Mouse (Mus musculus) limb, embryonic 14.5 days (tissue): Measurements from ENCODE around the gene Ugt2b5. TPM values are rescaled to one million over a fixed set of nuclear protein-coding genes. Genes with fewer than 3 reads are reported as not detected.

Experiments
- ATAC-seq: fragments of 200-750 bp; cut with Nextera tagmentation; 2 replicates; pipeline ENCODE4 v1.8.0; 2017; ENCODE audit warnings: low read depth, moderate number of reproducible peaks, moderate TSS enrichment; ENCODE audit not compliant: low FRiP score
- DNase-seq: peaks from one replicate; pipeline ENCODE4 v3.0.0-alpha.2; 2015; ENCODE audit warnings: low spot score
- H3K27ac ChIP-seq: fragments of 300-500 bp; sonication (generic); replicated peaks from 2 replicates; pipeline ENCODE4 v1.5.1; 2014; ENCODE audit warnings: low read depth, mild to moderate bottlenecking, low read length, moderate library complexity, mixed read lengths
- H3K27me3 ChIP-seq: fragments of 300-500 bp; sonication (generic); 2 replicates; pipeline ENCODE4 v1.6.1; 2014; ENCODE audit warnings: low read length, mixed read lengths; ENCODE audit not compliant: control insufficient read depth, insufficient read depth
- H3K36me3 ChIP-seq: fragments of 300-500 bp; sonication (generic); 2 replicates; pipeline ENCODE4 v1.6.1; 2014; ENCODE audit warnings: mild to moderate bottlenecking, low read length, moderate library complexity, mixed read lengths; ENCODE audit not compliant: control insufficient read depth, insufficient read depth
- H3K4me1 ChIP-seq: fragments of 300-500 bp; sonication (generic); 2 replicates; pipeline ENCODE4 v1.6.1; 2014; ENCODE audit warnings: antibody characterized with exemption, low read length, mixed read lengths; ENCODE audit not compliant: control insufficient read depth, insufficient read depth
- H3K4me2 ChIP-seq: fragments of 300-500 bp; sonication (generic); replicated peaks from 2 replicates; pipeline ENCODE4 v1.6.1; 2014; ENCODE audit warnings: low read depth, mild to moderate bottlenecking, low read length, moderate library complexity; ENCODE audit not compliant: severe bottlenecking
- H3K4me3 ChIP-seq: fragments of 300-500 bp; sonication (generic); replicated peaks from 2 replicates; pipeline ENCODE4 v1.5.1; 2014; ENCODE audit warnings: low read length
- H3K9ac ChIP-seq: fragments of 300-500 bp; sonication (generic); 2 replicates; pipeline ENCODE4 v1.6.1; 2014; ENCODE audit warnings: mild to moderate bottlenecking, low read depth, low read length, moderate library complexity; ENCODE audit not compliant: severe bottlenecking
- H3K9me3 ChIP-seq: fragments of 300-500 bp; sonication (generic); 2 replicates; pipeline ENCODE4 v1.6.1; 2016; ENCODE audit warnings: low read length; ENCODE audit not compliant: control insufficient read depth
- POLR2A ChIP-seq: fragments of 200-500 bp; IDR thresholded peaks from 2 replicates; pipeline ENCODE4 v1.8.0; 2012; ENCODE audit warnings: inconsistent platforms, mild to moderate bottlenecking, moderate library complexity, borderline replicate concordance; ENCODE audit not compliant: insufficient read depth, insufficient read length; ENCODE audit errors: extremely low read depth
- WGBS: fragments of 180-500 bp; shearing (Covaris S2); extraction: QIAGEN DNeasy Blood & Tissue Kit; methylation state at CpG from one replicate; pipeline ENCODE4 v1.1.7; 2014; 5-methylcytosine and 5-hydroxymethylcytosine counted together
- polyA plus RNA-seq, 2 experiments: library from polyadenylated mRNA; depleted of rRNA in 1 of 2; stranded (reverse) in 1 of 2; unstranded in 1 of 2; fragments of >200 nt; fragmentation: Nextera tagmentation in 1 of 2; extraction: Ambion mirVana in 1 of 2; gene quantifications; 2 replicates each; pipeline versions ENCODE4 v1.2.1 to v1.2.3; 2012 to 2014

The Ugt2b5 gene
- polyA plus RNA-seq, 2 experiments = not detected

DNA sequence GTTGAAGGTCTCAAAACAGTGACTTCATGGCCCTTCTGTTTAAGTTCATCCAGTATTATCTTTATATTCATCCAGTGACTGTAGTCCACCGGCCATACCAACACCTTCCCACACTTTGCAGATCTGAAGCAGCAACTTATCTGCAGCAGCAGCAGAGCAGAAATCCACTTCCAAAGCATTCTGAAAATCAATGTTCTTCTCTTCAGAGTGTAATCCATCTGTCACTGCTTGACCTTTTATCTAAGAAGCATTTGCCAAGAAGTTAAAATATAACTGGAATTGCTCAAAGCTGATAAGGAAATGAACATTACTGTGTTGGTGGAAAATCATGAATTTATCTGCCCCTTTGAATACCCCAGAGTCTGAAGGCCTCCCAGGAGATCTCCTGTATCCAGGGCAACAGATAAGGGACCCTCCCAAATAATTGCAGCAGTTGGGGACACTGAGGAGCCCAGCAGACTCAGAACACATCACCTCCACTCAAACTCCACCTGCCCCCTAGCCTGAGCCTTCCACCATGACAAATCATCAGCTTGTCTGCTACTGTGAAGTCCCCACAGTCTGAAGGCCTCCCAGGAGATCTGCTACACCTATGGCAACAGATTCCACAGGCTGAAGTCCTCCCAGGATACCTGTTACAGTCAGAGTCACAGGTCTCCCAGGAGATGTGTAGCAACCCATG is 47.6 kb downstream of the Ugt2b5 start, which contains the start of gene Ugt2b36:
TSS of gene Ugt2b36 (minus strand) at position 210 of the 682 bp plus-strand sequence.
- Histone ChIP-seq H3K9ac (no peak within 1 kb of the TSS), H3K9me3 (no peaks in the 10 kb centered on the region), H3K4me3 (no peak within 1 kb of the TSS), H3K4me2 (no peak within 1 kb of the TSS), H3K27ac (no peak within 1 kb of the TSS), H3K36me3 (no peaks in the 10 kb centered on the region), H3K27me3 (no peaks in the 10 kb centered on the region), H3K4me1 (no peaks in the 10 kb centered on the region)
- no peak for TF ChIP-seq POLR2A
- 83% methylated on average over 1 of the region's 1 CpGs for WGBS
- no peak for ATAC-seq
- no peak for DNase-seq

DNA sequence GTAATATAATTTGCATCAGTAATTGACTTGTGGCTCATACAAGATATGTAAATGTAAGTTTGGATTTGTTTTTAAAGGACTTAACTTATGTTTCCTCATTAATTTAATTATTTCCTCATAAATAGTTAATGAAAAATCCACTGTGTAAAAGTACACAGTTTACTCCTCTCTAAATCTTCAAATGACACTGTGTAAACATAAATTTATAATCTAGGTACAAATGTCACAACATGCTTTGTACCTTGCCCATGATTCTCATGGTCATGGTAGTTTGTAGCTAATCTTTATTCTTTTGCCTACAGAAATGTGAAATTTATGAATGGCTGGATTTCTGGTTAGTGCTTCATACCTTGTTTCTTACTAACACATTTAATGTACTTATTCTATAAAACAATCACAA is 49.0 kb downstream of the Ugt2b5 start:
- Histone ChIP-seq H3K27ac (no peak overlapping the region), H3K4me2 (no peak overlapping the region), H3K27me3 (no peaks in the 10 kb centered on the region), H3K9me3 (no peaks in the 10 kb centered on the region), H3K4me1 (no peaks in the 10 kb centered on the region), H3K4me3 (no peak overlapping the region), H3K36me3 (no peaks in the 10 kb centered on the region), H3K9ac (no peak overlapping the region)
- TF ChIP-seq POLR2A = no peak
- no peak for DNase-seq
- ATAC-seq = no peak

DNA sequence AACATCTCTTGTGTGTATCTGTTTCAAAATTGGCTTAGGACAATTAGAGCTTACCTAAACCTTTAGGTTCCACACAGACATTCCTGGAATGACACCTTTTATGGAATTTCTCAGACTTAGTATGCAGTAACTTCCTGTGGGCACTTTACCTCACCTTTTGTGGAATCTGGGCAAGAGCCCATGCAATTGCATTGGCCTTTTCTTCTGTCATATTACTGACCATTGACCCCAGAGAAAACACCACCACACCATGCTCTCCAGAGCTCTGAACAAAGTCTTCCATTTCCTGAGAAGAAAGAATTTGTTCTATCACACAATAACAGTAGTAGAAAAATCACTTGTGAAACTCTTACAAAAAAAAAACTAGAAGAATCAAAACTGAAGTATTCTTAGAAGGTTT is 50.9 kb downstream of the Ugt2b5 start:
- H3K4me2 ChIP-seq = no peak overlapping the region
- no peak overlapping the region for H3K4me3 ChIP-seq
- no peak overlapping the region for H3K27ac ChIP-seq
- H3K9ac ChIP-seq = no peak overlapping the region
- no peak for TF ChIP-seq POLR2A
- H3K27me3 ChIP-seq = no peaks in the 10 kb centered on the region
- ATAC-seq = no peak
- H3K4me1 ChIP-seq = no peaks in the 10 kb centered on the region
- no peaks in the 10 kb centered on the region for H3K36me3 ChIP-seq
- H3K9me3 ChIP-seq = no peaks in the 10 kb centered on the region
- DNase-seq = no peak

DNA sequence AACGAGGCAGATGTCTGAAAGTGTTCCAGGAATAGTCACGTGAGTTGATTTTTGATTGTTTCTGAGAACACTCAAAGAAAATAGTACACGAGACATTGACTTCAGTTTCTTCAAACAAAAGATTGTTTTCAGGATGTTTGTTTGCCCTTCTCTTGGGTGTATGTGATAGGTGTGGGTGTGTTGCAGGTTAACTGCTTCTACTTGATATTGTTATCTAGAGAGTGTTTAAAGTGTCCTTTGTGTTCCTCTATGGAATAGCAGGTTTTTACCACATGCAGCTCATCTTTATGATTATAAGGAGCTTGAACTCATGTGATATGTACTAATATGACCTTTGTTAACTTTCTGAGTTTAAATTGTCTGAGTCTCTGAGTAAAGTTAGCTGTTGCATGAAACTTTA is 53.8 kb downstream of the Ugt2b5 start:
- Histone ChIP-seq H3K4me1 (no peaks in the 10 kb centered on the region), H3K9ac (no peak overlapping the region), H3K27ac (no peak overlapping the region), H3K4me3 (no peak overlapping the region), H3K4me2 (no peak overlapping the region), H3K27me3 (no peaks in the 10 kb centered on the region), H3K36me3 (no peaks in the 10 kb centered on the region), H3K9me3 (no peaks in the 10 kb centered on the region)
- ATAC-seq = no peak
- DNase-seq = no peak
- no peak for TF ChIP-seq POLR2A
- 79% methylated on average over 3 of the region's 3 CpGs for WGBS

Other genes with a start within 250 kb of the Ugt2b5 start
- gene Ugt2b34, start 233.4 kb downstream of the Ugt2b5 start, polyA plus RNA-seq (2012; rRNA removed) = 0.05 TPM in 1 of 2 replicates, not detected in the other
- not detected in 2 replicates for gene Ugt2b34, start 233.4 kb downstream of the Ugt2b5 start, polyA plus RNA-seq (2014; fragmentation: Nextera tagmentation; extraction: Ambion mirVana)
- gene Ugt2b1, start 213.8 kb downstream of the Ugt2b5 start, polyA plus RNA-seq (2012; rRNA removed) = not detected in 2 replicates
- not detected in 2 replicates for gene Ugt2b1, start 213.8 kb downstream of the Ugt2b5 start, polyA plus RNA-seq (2014; fragmentation: Nextera tagmentation; extraction: Ambion mirVana)
- not detected in 2 replicates for gene Ugt2b35, start 139.5 kb downstream of the Ugt2b5 start, polyA plus RNA-seq (2012; rRNA removed)
- not detected in 2 replicates for gene Ugt2b35, start 139.5 kb downstream of the Ugt2b5 start, polyA plus RNA-seq (2014; fragmentation: Nextera tagmentation; extraction: Ambion mirVana)
- gene Ugt2b36, start 47.8 kb downstream of the Ugt2b5 start, polyA plus RNA-seq (2012; rRNA removed) = 0.28 TPM in 1 of 2 replicates, not detected in the other
- gene Ugt2b36, start 47.8 kb downstream of the Ugt2b5 start, polyA plus RNA-seq (2014; fragmentation: Nextera tagmentation; extraction: Ambion mirVana) = not detected in 2 replicates
- not detected in 2 replicates for gene Ugt2b37, start 114.5 kb upstream of the Ugt2b5 start, polyA plus RNA-seq (2012; rRNA removed)
- gene Ugt2b37, start 114.5 kb upstream of the Ugt2b5 start, polyA plus RNA-seq (2014; fragmentation: Nextera tagmentation; extraction: Ambion mirVana) = not detected in 2 replicates
- not detected in 2 replicates for gene Ugt2a3, start 196.9 kb upstream of the Ugt2b5 start, polyA plus RNA-seq (2012; rRNA removed)
- not detected in 2 replicates for gene Ugt2a3, start 196.9 kb upstream of the Ugt2b5 start, polyA plus RNA-seq (2014; fragmentation: Nextera tagmentation; extraction: Ambion mirVana)